Mouse (Mus musculus) urinary bladder, adult 2 months (tissue): ENCODE measurements around the gene Cab39l. TPM values are rescaled to one million over a fixed set of nuclear protein-coding genes. Genes with fewer than 3 reads are reported as not detected.
"Not testable (repeated sequence)": the region's sequence is repeated elsewhere in the genome, so short reads cannot be mapped to it uniquely, and the experiment has no call there.

ENCODE experiments used
- DNase-seq: peaks from one replicate; pipeline ENCODE4 v3.0.0; 2022; ENCODE audit warnings: low spot score
- polyA plus RNA-seq: library from polyadenylated mRNA; depleted of rRNA; stranded (reverse); fragments of >200 nt; gene quantifications from 2 replicates; pipeline ENCODE4 v1.2.3, GENCODE M21; 2012

Gene Cab39l
- polyA plus RNA-seq, 1 experiment = 59.8 TPM

DNA sequence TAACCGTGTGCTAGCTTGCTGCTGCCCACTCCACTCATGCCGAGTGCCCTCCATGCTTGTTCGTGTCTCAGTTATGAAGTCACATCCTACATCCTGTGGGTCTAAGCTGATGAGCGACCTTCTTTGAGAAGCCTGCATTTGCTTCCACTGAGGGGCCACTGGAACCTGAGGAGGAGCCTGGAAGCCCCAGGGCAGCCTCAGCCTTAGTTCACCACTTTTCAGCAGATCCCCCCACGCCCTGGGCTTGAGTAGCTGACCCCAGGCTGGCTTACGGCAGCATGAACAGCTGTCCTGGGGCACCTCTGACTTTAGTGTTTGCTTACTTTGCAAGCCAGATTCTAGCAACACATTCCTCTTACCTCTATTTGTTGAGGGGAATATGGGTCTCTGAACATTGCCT, 126.0 kb downstream of the Cab39l start:
- no peak for DNase-seq

- DNase-seq = no peak
These were observed 135.6 kb downstream of the Cab39l start for GRCm38 (mm10) chr14:59576385-59576784.

- DNase-seq = no peak
These were observed 149.8 kb downstream of the Cab39l start for GRCm38 (mm10) chr14:59590614-59591013.

DNA sequence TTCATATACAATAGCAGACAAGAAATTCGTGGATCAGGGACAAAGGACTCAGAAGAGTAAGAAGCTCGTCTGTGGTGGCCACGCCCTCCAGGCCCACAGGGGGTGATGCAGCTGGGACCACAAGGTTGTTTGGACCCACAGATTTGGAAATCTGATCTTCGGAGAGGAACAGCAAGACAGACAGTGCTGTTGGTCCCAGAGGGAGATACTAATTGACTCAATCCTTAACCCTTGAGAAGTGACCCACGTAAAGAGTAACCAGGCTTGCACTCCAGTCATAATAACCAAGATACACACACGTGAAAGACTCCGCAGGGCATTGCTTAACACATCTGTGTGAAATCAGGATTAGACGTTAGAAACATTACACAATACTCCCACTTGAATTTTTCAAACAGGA, 151.1 kb downstream of the Cab39l start:
- DNase-seq = no peak

- no peak for DNase-seq
These were observed 151.8 kb downstream of the Cab39l start for GRCm38 (mm10) chr14:59592593-59592992.

- no peak for DNase-seq
These were observed 154.2 kb downstream of the Cab39l start for GRCm38 (mm10) chr14:59594988-59595387.

GRCm38 (mm10) chr14:59597398-59598259, 156.9 kb downstream of the Cab39l start, which contains the start of gene Cdadc1:
TSS of gene Cdadc1 (minus strand) at chr14:59597959.
- DNase-seq = peak; percentile 96

GRCm38 (mm10) chr14:59598260-59598627, 157.5 kb downstream of the Cab39l start:
- no peak for DNase-seq

GRCm38 (mm10) chr14:59604002-59604645, 163.4 kb downstream of the Cab39l start:
- DNase-seq = no peak

DNA sequence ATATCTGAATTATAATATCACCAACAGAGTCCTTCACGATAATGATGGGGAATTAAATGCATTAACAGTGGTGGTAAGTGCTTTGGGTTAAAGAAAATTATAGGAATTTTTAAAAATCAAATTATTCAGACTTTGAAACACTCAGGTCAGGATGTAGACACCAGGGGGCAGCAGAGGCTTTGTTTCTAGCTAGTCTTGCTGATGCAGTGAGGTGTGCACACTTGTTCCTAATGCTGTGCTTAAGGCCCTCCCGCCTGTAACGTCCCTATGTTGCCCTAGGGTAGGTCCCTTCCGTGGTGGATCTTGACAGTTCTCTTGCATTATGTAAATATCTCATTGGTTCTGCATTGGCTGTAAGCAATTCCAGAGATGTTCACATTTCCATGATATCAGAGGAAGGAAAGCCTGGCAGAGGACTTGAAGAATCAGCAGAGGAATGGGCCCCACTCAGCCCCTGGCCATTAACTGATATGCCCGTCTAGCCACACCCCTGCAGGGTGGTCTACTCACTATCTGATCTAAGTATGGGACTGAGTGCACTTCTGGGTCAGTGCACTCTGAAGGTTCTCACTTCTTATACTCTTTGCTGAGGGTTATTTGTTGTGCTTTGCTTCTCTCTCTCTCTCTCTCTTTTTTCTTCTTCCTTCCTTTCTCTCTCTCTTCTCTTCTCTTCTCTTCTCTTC, 165.0 kb downstream of the Cab39l start:
- peak; percentile 40 for DNase-seq

- no peak for DNase-seq
These were observed 166.2 kb downstream of the Cab39l start for GRCm38 (mm10) chr14:59607021-59607420.

DNA sequence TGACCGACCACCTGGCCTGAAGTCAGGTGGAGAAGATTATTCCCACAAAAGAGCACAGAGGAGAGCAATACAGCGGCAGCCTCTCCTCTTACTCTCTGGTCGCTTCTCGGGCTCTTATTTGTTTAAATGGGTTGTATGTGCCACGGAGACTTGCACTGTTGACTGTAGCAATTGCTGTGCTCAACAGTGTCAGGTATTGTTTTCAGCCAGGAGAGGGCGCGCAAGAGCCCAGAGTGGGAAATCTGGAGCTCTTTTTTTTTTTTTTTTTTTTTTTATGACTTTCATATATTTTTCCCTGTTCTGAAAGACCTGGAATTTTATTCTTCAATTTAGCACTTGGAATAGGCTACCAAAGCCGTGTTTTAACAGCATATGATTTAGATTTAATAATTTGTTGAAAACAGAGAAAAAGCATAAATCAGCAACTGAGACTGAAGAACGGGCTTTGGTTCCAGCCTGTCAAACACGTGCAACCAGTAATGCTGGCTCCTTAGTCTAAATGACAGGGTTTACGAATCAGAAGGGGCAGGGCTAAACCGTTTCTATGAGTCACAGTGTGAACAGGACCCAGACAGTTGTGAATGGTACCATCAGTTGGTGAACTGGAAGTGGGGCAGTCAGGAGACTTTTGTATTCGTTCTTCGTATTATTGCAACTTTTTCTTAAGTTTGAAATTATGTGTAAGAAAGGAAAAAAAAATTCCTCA, 172.3 kb downstream of the Cab39l start:
- DNase-seq = no peak

DNA sequence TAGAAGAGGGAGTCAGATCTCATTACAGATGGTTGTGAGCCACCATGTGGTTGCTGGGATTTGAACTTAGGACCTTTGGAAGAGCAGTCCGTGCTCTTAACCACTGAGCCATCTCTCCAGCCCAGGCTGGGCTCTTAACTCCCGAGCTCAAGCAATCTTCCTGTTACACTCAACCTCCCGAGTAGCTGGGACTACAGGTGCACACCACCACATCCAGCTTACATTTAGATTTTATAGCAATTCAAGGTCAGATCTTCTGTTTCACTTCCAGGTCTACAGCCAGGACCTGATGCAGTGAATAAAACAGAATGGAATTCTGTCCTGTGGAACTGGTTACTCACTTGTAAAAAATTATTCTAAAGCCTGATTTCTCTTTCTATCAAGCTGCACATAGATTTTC, 173.4 kb downstream of the Cab39l start:
- DNase-seq = not testable (repeated sequence)

DNA sequence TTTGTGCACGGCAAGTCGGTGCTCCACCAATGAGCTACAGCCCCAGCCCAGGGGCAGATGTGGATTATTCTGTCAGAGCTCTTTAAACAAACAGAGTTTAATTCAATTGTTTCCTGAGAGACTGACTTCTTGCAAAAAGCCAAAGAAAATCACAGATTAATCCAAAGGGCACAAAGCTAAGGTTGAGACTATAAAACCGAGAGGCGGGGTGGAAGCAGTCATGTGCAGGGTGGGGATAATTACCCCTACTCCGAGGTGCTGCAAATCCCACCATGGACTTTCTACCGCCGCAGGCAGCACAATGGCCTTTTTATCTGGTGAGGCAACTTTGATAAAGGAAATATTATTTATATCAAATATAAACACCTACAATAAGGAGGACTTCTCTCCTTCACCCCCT, 176.0 kb downstream of the Cab39l start:
- DNase-seq = no peak

DNA sequence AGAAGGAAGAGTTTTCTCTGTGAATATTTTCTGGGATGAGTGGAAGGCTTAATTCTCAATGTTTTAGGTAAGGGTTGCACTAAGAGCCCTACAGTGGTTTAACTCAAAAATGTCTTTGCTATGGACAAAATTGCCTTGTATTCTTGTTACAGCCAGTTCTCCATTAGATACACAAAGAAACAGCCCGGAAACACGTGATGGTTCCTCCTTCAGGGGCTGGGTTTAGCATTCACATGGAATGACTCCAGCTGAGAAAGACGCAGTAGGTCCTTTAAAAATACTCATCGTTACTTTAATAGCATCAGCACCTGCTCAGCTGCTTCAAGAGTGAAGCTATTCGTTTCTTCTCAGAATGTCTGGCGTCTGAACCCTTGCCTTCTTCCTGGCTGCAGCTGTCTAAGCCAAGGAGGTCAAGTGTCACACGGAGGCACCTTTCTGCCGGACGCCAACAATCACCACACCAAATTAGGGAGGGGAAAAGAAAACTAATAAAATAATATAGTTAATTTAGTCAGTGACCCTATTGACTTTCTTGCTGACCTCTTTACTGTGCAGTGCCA, 183.6 kb downstream of the Cab39l start:
- DNase-seq = no peak

GRCm38 (mm10) chr14:59625158-59625805, 184.5 kb downstream of the Cab39l start, which contains the start of gene Shisa2:
TSS of gene Shisa2 (plus strand) at chr14:59625308.
- DNase-seq = peak; percentile 62

DNA sequence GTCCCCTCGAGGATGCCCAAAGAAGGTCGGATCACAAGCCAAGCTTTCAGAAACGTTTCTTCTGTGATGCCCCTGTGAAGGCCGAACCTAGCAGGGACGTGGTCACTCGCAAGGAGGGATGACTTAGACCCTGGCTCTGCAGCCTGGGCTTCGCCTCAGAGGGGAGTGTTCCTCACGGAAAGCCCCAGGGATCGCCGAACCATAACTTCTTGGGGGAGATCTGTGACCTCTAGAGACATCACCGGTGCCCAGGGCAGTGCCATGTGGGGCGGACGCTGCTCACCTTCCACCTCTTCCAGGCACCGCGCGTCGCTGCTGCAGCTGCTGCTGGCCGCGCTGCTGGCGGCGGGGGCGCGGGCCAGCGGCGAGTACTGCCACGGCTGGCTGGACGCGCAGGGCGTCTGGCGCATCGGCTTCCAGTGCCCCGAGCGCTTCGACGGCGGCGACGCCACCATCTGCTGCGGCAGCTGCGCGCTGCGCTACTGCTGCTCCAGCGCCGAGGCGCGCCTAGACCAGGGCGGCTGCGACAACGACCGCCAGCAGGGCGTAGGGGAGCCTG, 185.1 kb downstream of the Cab39l start:
- DNase-seq = peak; percentile 30

- DNase-seq = no peak
These were observed 185.9 kb downstream of the Cab39l start for GRCm38 (mm10) chr14:59626711-59627110.

DNA sequence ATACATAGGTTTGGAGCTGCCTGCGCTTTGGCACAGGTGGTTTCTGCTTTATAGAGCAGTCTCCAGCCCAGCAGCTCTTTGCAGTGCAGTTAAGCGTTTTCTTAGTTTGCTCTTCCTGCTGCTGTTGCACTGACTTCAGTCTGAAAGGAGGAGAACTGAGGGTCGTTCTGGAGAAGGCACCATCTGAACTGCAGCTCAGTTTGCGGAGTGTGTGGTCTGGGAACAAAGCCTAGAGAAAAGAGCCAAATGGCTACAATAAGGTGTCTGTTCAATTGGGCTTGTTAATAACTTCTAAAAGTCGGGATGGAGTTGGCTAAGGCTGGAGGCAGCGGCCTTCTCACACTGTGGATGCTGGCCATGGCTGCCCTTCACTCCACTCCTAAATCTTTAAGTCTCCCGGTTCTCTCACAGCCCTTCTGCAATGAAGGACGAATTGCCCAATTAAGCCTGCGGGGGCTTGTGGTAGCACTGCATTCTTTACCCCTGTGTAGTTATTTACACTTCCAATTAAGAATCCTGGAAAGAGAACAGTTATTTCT, 186.4 kb downstream of the Cab39l start:
- DNase-seq = no peak

- no peak for DNase-seq
These were observed 187.1 kb downstream of the Cab39l start for GRCm38 (mm10) chr14:59627823-59628222.
